Mouse (Mus musculus) kidney, embryonic 14.5 days (tissue): ENCODE measurements at regions not wholly inside any gene's neighbourhood (a gene's known extent, or its start where the extent isn't known, plus 50 kb on each side); places are given as distances from the start of the nearest gene placed in this dataset.

Experiments used
- ATAC-seq: fragments of 200-750 bp; cut with Nextera tagmentation; 2 replicates; pipeline ENCODE4 v1.8.0; 2017; ENCODE audit warnings: moderate number of reproducible peaks, mild to moderate bottlenecking, moderate TSS enrichment, moderate library complexity; ENCODE audit not compliant: low FRiP score, low TSS enrichment
- H3K27ac ChIP-seq: fragments of 300-500 bp; sonication (generic); 2 replicates; pipeline ENCODE4 v1.5.1; 2014; ENCODE audit warnings: low read depth, mild to moderate bottlenecking, low read length, moderate library complexity, mixed read lengths
- H3K27me3 ChIP-seq: fragments of 300-500 bp; sonication (generic); 2 replicates; pipeline ENCODE4 v1.6.1; 2014; ENCODE audit warnings: mild to moderate bottlenecking, low read length; ENCODE audit not compliant: control insufficient read depth, insufficient read depth
- H3K36me3 ChIP-seq: fragments of 300-500 bp; sonication (generic); 2 replicates; pipeline ENCODE4 v1.6.1; 2014; ENCODE audit warnings: low read length, mixed read lengths; ENCODE audit not compliant: control insufficient read depth, insufficient read depth
- H3K4me1 ChIP-seq: fragments of 300-500 bp; sonication (generic); 2 replicates; pipeline ENCODE4 v1.6.1; 2014; ENCODE audit warnings: low read length, mixed read lengths; ENCODE audit not compliant: control insufficient read depth, insufficient read depth
- H3K4me2 ChIP-seq: fragments of 300-500 bp; sonication (generic); replicated peaks from 2 replicates; pipeline ENCODE4 v1.6.1; 2014; ENCODE audit warnings: low read depth, mild to moderate bottlenecking, low read length
- H3K4me3 ChIP-seq: fragments of 300-500 bp; sonication (generic); 2 replicates; pipeline ENCODE4 v1.5.1; 2014; ENCODE audit warnings: mild to moderate bottlenecking, low read length
- H3K9ac ChIP-seq: fragments of 300-500 bp; sonication (generic); 2 replicates; pipeline ENCODE4 v1.6.1; 2014; ENCODE audit warnings: low read depth, mild to moderate bottlenecking, low read length, moderate library complexity
- H3K9me3 ChIP-seq: fragments of 300-500 bp; sonication (generic); 2 replicates; pipeline ENCODE4 v1.6.1; 2016; ENCODE audit warnings: low read length; ENCODE audit not compliant: control insufficient read depth
- WGBS: fragments of 180-500 bp; shearing (Covaris S2); extraction: QIAGEN DNeasy Blood & Tissue Kit; methylation state at CpG from one replicate; pipeline ENCODE4 v1.1.7; 2014; 5-methylcytosine and 5-hydroxymethylcytosine counted together

DNA sequence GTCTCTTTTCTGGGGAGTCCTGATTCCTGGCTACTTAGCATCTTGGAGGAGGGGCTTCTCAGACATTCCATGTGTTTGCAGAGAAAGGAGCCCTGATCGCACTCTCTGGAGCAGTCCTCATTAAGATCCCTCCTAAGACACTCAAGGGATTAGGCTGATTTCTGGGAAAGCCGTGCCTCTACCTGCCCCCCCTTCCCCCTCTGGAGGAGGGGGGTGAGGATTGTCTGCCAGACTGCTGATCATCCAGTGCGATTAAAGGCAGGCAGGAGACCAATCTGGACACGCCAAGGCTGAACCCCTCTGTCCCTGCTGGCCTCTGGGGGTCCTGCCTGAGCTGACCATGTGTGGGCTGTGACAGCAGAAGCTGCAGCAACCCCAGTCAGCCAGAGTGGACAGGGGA is 65.4 kb downstream of the Vegfa start:
- Histone ChIP-seq H3K9ac (no peak overlapping the region), H3K4me1 (peaks cover 35% of the 10 kb centered on the region), H3K4me3 (no peak overlapping the region), H3K9me3 (no peaks in the 10 kb centered on the region), H3K27me3 (no peaks in the 10 kb centered on the region), H3K27ac (no peak overlapping the region), H3K36me3 (no peaks in the 10 kb centered on the region), H3K4me2 (no peak overlapping the region)
- WGBS = 45% methylated on average over 4 of the region's 4 CpGs
- ATAC-seq = no peak

DNA sequence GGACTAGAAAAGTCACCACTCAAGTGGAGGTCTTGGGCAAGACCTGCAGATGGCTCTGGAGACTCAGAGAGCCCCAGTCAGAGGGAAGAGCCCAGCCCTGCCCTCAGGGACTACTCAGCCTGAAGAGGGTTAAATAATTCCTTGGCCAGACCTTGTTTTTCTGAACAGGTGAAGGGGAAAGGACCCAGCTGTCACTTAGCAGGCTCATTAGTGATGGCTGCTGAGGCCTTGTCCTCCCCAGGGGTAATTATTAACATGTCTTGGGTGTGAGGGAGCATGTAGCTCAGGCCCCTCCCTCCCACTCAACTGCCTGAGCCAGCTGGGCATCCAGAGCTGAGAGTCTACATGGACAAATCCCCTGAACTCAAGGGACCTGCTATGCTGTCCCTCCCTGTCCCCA is 68.1 kb downstream of the Vegfa start:
- Histone ChIP-seq H3K4me1 (peaks cover 35% of the 10 kb centered on the region), H3K27ac (no peak overlapping the region)

DNA sequence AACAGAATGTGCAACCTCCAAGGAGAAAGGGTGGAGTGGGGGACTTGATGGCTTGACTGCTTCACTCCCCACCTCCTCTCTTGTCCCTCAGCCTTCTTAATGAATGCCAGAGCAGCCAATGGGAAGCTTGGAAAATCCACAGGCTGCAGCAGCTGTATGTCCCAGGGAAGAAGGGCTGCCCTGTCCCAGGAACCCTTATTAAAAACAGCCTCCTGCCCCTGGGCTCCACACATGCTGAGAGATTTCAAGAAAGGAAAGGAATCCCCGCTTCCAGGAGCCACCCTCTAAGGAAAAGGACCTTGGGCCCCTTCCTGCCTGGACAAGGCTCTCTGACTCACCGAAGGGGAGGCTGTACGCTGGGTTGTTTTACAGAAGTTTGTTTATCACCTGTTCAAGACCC is 68.8 kb downstream of the Vegfa start:
- no peak for ATAC-seq
- no peak overlapping the region for H3K4me2 ChIP-seq
- 65% methylated on average over 3 of the region's 3 CpGs for WGBS
- no peak overlapping the region for H3K9ac ChIP-seq
- H3K27ac ChIP-seq = no peak overlapping the region
- peaks cover 34% of the 10 kb centered on the region for H3K4me1 ChIP-seq
- H3K27me3 ChIP-seq = no peaks in the 10 kb centered on the region
- H3K4me3 ChIP-seq = no peak overlapping the region
- H3K9me3 ChIP-seq = no peaks in the 10 kb centered on the region
- no peaks in the 10 kb centered on the region for H3K36me3 ChIP-seq

More for the DNA sequence above, 68.1 kb downstream of the Vegfa start:
- peak; percentile 60 for ATAC-seq
- Histone ChIP-seq H3K9ac (no peak overlapping the region), H3K36me3 (no peaks in the 10 kb centered on the region), H3K4me2 (no peak overlapping the region), H3K9me3 (no peaks in the 10 kb centered on the region), H3K27me3 (no peaks in the 10 kb centered on the region), H3K4me3 (no peak overlapping the region)

DNA sequence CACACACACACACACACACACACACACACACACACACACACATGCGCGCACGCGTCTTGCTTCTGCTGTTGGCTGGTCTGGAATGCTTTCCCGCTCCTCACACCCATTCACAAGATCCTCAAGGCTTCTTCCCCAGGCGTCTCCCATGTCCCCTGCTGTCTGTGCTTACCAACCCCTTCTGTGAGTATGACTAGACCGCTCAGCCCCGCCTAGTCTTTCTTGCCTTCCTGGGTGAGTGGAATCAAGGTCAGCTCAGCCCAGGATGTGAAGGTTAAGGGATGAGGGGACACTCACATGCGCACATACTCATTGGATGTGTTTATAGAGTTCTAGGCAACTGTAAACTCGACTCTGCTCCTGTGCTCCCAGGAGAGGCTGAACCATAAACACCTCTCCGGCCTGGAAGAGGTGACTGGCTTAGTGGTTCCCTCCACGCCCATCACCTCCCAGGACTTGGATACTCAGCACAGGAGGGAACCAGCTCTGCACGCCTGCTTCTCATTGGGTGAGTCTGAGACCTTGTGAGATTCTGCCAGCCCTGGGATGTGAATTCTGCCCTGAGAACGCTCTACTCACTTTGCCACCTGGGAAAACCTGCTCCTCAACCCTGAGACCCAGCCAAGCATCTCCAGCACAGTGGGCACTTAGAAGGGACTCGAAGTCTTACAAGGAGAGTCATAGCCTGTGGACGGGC is 70.4 kb downstream of the Vegfa start:
- Histone ChIP-seq H3K36me3 (no peaks in the 10 kb centered on the region), H3K9me3 (no peaks in the 10 kb centered on the region), H3K27ac (no peak overlapping the region), H3K9ac (no peak overlapping the region), H3K27me3 (no peaks in the 10 kb centered on the region), H3K4me3 (no peak overlapping the region), H3K4me1 (peaks cover 22% of the 10 kb centered on the region), H3K4me2 (no peak overlapping the region)
- no peak for ATAC-seq
- WGBS = 80% methylated on average over 16 of the region's 16 CpGs

DNA sequence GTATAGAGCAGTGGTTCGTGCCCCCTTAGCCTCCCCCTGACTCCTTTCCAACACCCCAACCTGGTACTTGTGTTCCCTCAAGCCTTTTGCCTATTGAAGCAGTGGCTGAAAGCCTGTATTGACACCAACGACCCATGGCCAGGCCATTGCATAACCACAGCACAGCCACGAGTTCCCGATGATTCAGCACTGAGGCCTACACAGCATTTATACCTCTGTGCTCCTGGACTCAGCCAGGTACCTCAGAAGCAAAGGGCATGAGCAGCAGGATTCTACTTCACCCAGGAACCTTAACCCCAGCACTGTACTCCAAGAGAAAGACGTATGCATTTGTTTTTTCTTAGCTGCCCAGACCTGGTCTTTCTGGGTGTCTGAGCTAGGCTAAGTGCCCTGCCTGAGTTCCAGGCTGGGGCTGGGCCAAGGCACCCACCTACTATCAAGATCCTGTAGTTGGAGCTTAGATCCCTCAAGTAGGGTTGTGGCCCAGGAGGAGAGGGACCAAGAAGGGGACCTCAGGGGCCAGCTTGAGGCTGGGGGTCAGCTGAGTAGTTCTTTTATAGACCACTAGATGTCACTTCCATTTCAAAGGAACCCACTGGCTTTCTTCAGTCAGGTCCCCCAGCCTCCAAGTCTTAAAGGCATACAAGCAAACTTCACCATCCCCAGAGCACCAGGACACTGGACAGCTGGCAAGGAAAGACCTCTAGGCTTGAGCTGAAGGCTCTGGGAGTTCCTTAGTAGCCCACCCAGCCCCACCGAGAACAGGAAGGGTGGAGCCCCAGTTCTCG is 73.9 kb downstream of the Vegfa start:
- Histone ChIP-seq H3K4me3 (no peak overlapping the region), H3K27ac (no peak overlapping the region), H3K4me2 (no peak overlapping the region), H3K4me1 (0 out of 2 replicates have a peak, but pooled peaks cover 4% of the 10 kb centered on the region), H3K9ac (no peak overlapping the region), H3K27me3 (no peaks in the 10 kb centered on the region), H3K36me3 (no peaks in the 10 kb centered on the region), H3K9me3 (no peaks in the 10 kb centered on the region)
- peak; percentile 56 for ATAC-seq
- WGBS = 81% methylated on average over 7 of the region's 7 CpGs

DNA sequence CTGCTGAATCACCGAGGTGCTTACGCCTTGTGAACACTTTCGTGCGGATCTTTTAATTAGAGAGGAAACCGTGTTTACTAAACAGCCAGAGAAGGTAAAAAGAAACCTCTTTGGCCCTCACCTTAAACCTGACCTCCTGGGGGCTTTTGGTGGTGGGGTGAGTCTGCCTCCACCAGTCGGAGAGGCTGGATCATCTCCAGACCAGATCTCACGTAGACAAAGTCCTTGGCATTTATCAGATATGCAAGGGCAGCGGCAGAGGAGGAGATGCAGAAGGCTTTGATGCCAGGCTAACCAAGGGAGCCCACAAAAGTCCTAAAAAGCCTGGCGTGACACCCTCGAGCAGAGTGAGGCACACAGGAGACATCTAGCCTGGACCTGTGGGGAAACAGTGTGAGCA is 76.7 kb downstream of the Vegfa start:
- no peak overlapping the region for H3K27ac ChIP-seq
- ATAC-seq = no peak

DNA sequence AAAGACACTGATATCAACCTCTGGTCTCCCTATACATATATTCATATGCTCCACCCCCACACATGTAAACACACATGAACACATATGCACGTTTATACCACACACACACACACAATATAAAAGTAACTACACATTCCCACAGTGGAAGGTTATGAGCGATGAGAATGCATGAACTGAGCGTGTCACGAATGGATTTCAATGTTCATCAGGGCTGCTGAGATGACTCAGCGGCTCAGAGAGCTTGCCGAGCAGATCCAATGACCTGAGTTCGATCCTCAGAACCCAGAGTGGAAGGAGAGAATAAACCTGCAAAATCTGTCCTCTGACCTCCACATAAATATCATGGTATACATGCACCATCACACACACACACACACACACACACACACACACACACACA is 77.3 kb downstream of the Vegfa start:
- Histone ChIP-seq H3K4me2 (no peak overlapping the region), H3K36me3 (no peaks in the 10 kb centered on the region), H3K4me3 (no peak overlapping the region), H3K4me1 (peaks cover 6% of the 10 kb centered on the region), H3K9me3 (no peaks in the 10 kb centered on the region), H3K27me3 (no peaks in the 10 kb centered on the region), H3K9ac (no peak overlapping the region), H3K27ac (no peak overlapping the region)
- ATAC-seq = no peak
- 85% methylated on average over 7 of the region's 7 CpGs for WGBS

More for the DNA sequence above, 76.7 kb downstream of the Vegfa start:
- H3K9me3 ChIP-seq = no peaks in the 10 kb centered on the region
- H3K36me3 ChIP-seq = no peaks in the 10 kb centered on the region
- H3K9ac ChIP-seq = no peak overlapping the region
- no peak overlapping the region for H3K4me2 ChIP-seq
- H3K4me3 ChIP-seq = no peak overlapping the region
- WGBS = 62% methylated on average over 10 of the region's 10 CpGs
- peaks cover 6% of the 10 kb centered on the region for H3K4me1 ChIP-seq
- H3K27me3 ChIP-seq = no peaks in the 10 kb centered on the region

DNA sequence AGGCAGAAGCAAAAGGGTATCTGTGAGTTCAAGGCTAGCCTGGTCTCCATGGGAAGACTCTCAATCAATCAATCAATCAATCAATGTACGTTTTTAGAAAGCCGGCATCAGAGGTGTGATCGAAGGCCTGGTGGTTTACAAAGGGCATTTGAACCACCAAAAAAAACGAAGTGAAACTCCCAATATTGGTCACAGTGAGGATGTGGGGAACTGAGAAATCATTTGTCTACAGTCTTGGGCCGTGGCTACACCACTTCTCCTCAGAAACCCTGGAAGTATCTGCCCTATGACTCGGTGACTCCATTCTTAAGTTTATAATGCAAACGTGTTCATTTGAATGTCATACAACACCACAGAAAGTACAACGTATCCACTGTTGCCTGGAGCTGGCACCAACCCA is 78.6 kb downstream of the Vegfa start:
- 88% methylated on average over 8 of the region's 8 CpGs for WGBS
- H3K9ac ChIP-seq = no peak overlapping the region
- H3K4me3 ChIP-seq = no peak overlapping the region
- no peak for ATAC-seq
- H3K9me3 ChIP-seq = no peaks in the 10 kb centered on the region
- H3K36me3 ChIP-seq = no peaks in the 10 kb centered on the region
- peaks cover 6% of the 10 kb centered on the region for H3K4me1 ChIP-seq
- H3K27ac ChIP-seq = no peak overlapping the region
- no peaks in the 10 kb centered on the region for H3K27me3 ChIP-seq
- no peak overlapping the region for H3K4me2 ChIP-seq

DNA sequence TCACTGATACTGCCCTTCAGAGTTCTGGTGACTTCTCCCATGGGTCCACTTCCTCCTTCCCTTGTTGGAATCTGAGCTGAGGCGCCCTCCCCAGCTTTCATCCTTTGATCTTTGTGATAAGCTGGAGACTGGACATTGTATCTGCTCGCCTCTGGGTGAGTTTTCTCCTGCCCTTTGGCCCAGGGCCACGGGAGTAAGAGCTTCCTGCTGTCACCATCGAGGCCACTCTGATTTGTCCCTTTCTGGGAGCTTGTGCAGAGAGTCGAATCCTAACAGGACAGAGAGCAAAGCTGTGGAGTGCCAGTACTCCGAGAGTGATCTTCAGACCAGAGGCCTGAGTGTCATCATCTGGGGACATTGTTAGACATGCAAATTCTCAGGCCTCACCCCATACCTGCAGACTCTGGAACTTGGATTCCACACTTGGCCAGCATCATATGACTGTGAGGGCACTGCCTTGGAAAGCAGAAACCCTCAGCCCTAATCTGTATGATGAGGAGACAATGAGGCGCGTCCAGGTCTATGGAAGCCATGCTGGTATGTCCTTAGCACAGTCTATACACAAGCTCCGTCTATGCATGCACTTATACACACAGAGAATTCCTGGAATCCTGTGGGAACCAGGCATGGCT is 81.5 kb downstream of the Vegfa start:
- 37% methylated on average over 9 of the region's 9 CpGs for WGBS
- Histone ChIP-seq H3K27me3 (no peaks in the 10 kb centered on the region), H3K9me3 (no peaks in the 10 kb centered on the region), H3K9ac (no peak overlapping the region), H3K27ac (no peak overlapping the region), H3K36me3 (no peaks in the 10 kb centered on the region), H3K4me1 (peaks cover 6% of the 10 kb centered on the region), H3K4me3 (no peak overlapping the region), H3K4me2 (no peak overlapping the region)
- 0 out of 2 replicates have a peak, but pooled peaks have one; percentile 49 for ATAC-seq
